Mouse (Mus musculus) granulocyte monocyte progenitor cell, adult 5-6 weeks (primary cell): ENCODE measurements around the gene Jade3. TPM values are rescaled to one million over a fixed set of nuclear protein-coding genes. Genes with fewer than 3 reads are reported as not detected.
A peak's percentile ranks its signal among the peaks of the same experiment; 100 is the strongest.

Experiments used
- ATAC-seq: replicated peaks from 2 replicates; pipeline ENCODE4 v1.8.0; 2016; ENCODE audit warnings: mild to moderate bottlenecking, moderate TSS enrichment, inconsistent platforms; ENCODE audit not compliant: poor library complexity, severe bottlenecking
- total RNA-seq, 2 experiments: library from RNA; stranded (forward) in 1 of 2; stranded (reverse) in 1 of 2; fragments of 200-712, 200-1000 nt in 1 of 2; fragments of >200 nt in 1 of 2; fragmentation: Nextera tagmentation in 1 of 2; gene quantifications; 2 replicates each; pipeline ENCODE4 v1.2.3; 2014 to 2017

Gene Jade3
- total RNA-seq, 2 experiments from 2014 or later: 13.0 to 17.4 TPM

- no peak for ATAC-seq
Measured at GRCm38 (mm10) chrX:20543867-20544266, 118.4 kb downstream of the Jade3 start.

- ATAC-seq: no peak
Measured at GRCm38 (mm10) chrX:20547609-20548008, 122.1 kb downstream of the Jade3 start.

GRCm38 (mm10) chrX:20548011-20548879, 122.8 kb downstream of the Jade3 start:
- peak; percentile 50 for ATAC-seq

GRCm38 (mm10) chrX:20548880-20549440, 123.5 kb downstream of the Jade3 start:
- no peak for ATAC-seq

GRCm38 (mm10) chrX:20549532-20549931, 124.0 kb downstream of the Jade3 start, which contains the start of gene Rgn:
Gene Rgn (plus strand): TSS chrX:20549787.
- no peak for ATAC-seq

GRCm38 (mm10) chrX:20552199-20552598, 126.7 kb downstream of the Jade3 start:
- ATAC-seq: no peak

- no peak for ATAC-seq
Measured at GRCm38 (mm10) chrX:20561846-20562245, 136.4 kb downstream of the Jade3 start.

GRCm38 (mm10) chrX:20563941-20564340, 138.5 kb downstream of the Jade3 start:
- no peak for ATAC-seq

Other genes starting within 250 kb of the Jade3 start
- gene Slc9a7, start 133.9 kb upstream of the Jade3 start, total RNA-seq (2014; fragmentation: Nextera tagmentation): 8.9 and 15.8 TPM in 2 replicates
- 4.4 and 8.0 TPM in 2 replicates for gene Slc9a7, start 133.9 kb upstream of the Jade3 start, total RNA-seq (2017)
- gene Rp2, start 61.2 kb upstream of the Jade3 start, total RNA-seq (2014; fragmentation: Nextera tagmentation): 29.7 and 35.9 TPM in 2 replicates
- gene Rp2, start 61.2 kb upstream of the Jade3 start, total RNA-seq (2017): 48.0 and 67.7 TPM in 2 replicates
- not detected in 2 replicates for gene Rgn, start 124.1 kb downstream of the Jade3 start, total RNA-seq (2014; fragmentation: Nextera tagmentation)
- not detected in 2 replicates for gene Rgn, start 124.1 kb downstream of the Jade3 start, total RNA-seq (2017)
- 50.1 and 52.1 TPM in 2 replicates for gene Rbm10, start 191.8 kb downstream of the Jade3 start, total RNA-seq (2014; fragmentation: Nextera tagmentation)
- gene Rbm10, start 191.8 kb downstream of the Jade3 start, total RNA-seq (2017): 70.2 and 83.0 TPM in 2 replicates
- gene Ndufb11, start 191.9 kb downstream of the Jade3 start, total RNA-seq (2014; fragmentation: Nextera tagmentation): 188 and 233 TPM in 2 replicates
- 97.4 and 116 TPM in 2 replicates for gene Ndufb11, start 191.9 kb downstream of the Jade3 start, total RNA-seq (2017)
- 273 and 299 TPM in 2 replicates for gene Uba1, start 232.6 kb downstream of the Jade3 start, total RNA-seq (2014; fragmentation: Nextera tagmentation)
- 188 and 223 TPM in 2 replicates for gene Uba1, start 232.6 kb downstream of the Jade3 start, total RNA-seq (2017)